Mouse (Mus musculus) lung, postnatal 4 days (tissue): Measurements from ENCODE around the gene Arsj.

ENCODE experiments used
- DNase-seq, 2 experiments: peaks; one replicate each; pipeline ENCODE4 v3.0.0; 2021

Arsj gene

DNA sequence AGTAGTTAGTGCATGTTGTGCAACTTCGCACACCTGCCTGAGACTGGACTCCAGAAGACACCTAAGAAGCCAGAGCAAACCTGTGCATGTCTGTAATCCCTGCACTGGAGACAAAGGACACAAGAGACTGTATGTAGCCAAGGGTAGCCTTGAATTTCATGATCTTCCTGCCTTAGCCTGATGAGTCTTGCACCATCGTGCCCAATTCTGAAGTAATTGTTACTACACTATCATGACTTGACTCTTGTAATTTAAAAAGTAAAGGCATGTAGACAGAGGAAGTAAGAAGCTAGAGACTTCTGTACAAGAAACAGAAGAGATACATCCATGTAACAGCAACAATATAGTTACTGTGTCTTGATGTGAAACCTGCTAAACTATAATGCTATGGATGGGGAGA lies 40.7 kb downstream of the Arsj start:
- DNase-seq, result no peak

DNA sequence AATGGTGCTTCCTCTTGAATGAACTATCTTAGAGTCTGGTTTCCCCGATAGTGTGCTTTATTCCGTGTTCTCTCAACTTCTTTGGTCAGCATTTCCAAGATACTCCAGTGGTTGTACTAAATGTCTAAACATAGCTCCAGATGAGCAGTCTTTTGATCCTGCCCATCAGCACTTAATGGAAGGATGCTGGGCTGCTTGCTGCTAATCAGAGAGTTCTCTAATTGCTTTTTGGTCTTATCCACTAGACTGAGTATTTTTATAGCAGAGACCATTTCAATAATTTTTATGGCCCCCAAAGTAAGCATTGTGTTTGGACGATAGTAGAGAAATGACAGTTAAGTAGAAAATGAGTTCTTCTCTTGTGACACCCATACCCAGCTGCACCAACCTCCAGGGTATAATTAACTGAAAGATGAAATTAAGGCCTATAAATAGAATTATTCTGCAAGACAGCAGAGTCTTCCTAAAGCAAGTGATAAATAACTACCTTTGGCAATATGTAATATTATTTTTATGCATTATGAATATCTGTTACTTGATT lies 67.1 kb downstream of the Arsj start:
- no peak for DNase-seq

- DNase-seq, result no peak
Observed at GRCm38 (mm10) chr3:126439331-126439730, 75.8 kb downstream of the Arsj start.

- no peak for DNase-seq
Observed at GRCm38 (mm10) chr3:126449058-126449457, 85.6 kb downstream of the Arsj start.

GRCm38 (mm10) chr3:126449515-126449914 lies 86.0 kb downstream of the Arsj start:
- no peak for DNase-seq

- no peak for DNase-seq
Observed at GRCm38 (mm10) chr3:126455787-126456482, 92.5 kb downstream of the Arsj start.

DNA sequence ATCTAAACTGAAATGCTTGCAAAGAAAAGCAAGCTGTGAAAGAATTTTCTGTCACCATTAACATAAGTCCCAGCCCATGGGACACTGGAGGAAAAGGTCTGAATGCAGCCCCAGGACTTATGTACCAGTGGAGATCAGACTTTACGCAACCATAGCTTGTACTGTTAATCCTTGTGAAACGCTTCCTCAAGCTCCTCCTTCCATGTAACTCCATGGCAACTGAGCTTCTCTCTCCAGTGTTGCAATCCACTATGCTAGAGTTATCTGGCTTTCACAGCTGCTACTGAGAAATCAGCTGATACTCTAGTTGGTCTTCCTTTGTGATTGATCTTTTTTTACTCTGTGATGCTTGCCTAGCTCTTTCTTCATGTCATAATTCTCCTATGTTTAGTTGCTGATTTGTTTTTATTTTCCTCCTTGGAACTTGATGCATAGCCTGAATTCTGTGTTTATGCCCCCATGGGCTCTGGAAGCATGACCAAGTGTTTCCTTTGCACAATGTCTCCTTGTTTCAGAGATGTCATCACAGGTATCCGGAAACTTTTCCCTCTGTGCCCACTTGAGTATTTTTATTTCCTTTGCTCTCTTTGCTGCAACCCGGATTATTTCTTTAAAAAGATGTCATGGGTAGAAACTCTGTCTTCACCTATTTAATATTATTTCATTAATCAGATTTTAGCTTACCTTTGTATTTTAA lies 99.8 kb downstream of the Arsj start:
- no peak for DNase-seq

DNA sequence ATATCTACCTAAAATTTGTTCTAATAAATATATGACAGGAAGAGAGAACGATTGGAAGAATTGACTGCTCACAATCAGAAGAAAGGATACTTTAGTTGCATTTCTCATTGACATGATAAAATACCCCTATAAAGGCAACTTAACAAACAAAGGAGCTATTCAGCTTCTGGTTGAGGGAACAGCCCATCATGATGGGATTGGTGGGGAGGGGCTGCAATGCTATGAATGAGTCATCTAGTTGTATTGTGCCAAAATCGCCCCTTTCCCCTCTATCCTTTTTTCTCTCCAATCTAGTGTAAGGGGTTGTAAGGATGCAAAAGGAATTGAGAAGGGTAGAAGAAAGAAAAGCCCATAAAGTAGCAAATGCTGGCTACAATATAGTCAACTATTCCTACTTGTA lies 100.8 kb downstream of the Arsj start:
- DNase-seq, result no peak
